Mouse (Mus musculus) midbrain, postnatal 0 days (tissue): ENCODE measurements around the gene Fam189a1. TPM values are rescaled to one million over a fixed set of nuclear protein-coding genes. Genes with fewer than 3 reads are reported as not detected.

Experiments
- ATAC-seq: fragments of 200-750 bp; cut with Nextera tagmentation; 2 replicates; pipeline ENCODE4 v1.8.0; 2017; ENCODE audit warnings: moderate number of reproducible peaks, mild to moderate bottlenecking, moderate TSS enrichment, moderate library complexity; ENCODE audit not compliant: low FRiP score
- DNase-seq: peaks from one replicate; pipeline ENCODE4 v3.0.0-alpha.2; 2015; ENCODE audit warnings: low spot score
- H3K27ac ChIP-seq: fragments of 300-500 bp; sonication (generic); 2 replicates; pipeline ENCODE4 v1.5.1; 2014; ENCODE audit warnings: low read depth, mild to moderate bottlenecking, low read length, mixed read lengths
- H3K27me3 ChIP-seq: fragments of 300-500 bp; sonication (generic); 2 replicates; pipeline ENCODE4 v1.6.1; 2014; ENCODE audit warnings: low read length, control low read depth, mixed read lengths; ENCODE audit not compliant: insufficient read depth
- H3K36me3 ChIP-seq: fragments of 300-500 bp; sonication (generic); 2 replicates; pipeline ENCODE4 v1.6.1; 2014; ENCODE audit warnings: low read length, control low read depth, mixed read lengths; ENCODE audit not compliant: insufficient read depth
- H3K4me1 ChIP-seq: fragments of 300-500 bp; sonication (generic); 2 replicates; pipeline ENCODE4 v1.6.1; 2014; ENCODE audit warnings: mild to moderate bottlenecking, control low read depth, antibody characterized with exemption, low read length, mixed read lengths; ENCODE audit not compliant: insufficient read depth
- H3K4me2 ChIP-seq: fragments of 300-500 bp; sonication (generic); 2 replicates; pipeline ENCODE4 v1.6.1; 2014; ENCODE audit warnings: low read depth, mild to moderate bottlenecking, low read length, mixed read lengths; ENCODE audit not compliant: poor library complexity, severe bottlenecking
- H3K4me3 ChIP-seq: fragments of 300-500 bp; sonication (generic); 2 replicates; pipeline ENCODE4 v1.5.1; 2014; ENCODE audit warnings: low read depth, mild to moderate bottlenecking, low read length, moderate library complexity
- H3K9ac ChIP-seq: fragments of 300-500 bp; sonication (generic); replicated peaks from 2 replicates; pipeline ENCODE4 v1.6.1; 2014; ENCODE audit warnings: mild to moderate bottlenecking, low read length, moderate library complexity, mixed read lengths; ENCODE audit not compliant: poor library complexity, severe bottlenecking
- H3K9me3 ChIP-seq: fragments of 300-500 bp; sonication (generic); 2 replicates; pipeline ENCODE4 v1.6.1; 2016; ENCODE audit warnings: low read length, control low read depth
- CTCF ChIP-seq: IDR thresholded peaks from 2 replicates; pipeline ENCODE4 v1.5.1; 2016; ENCODE audit warnings: antibody characterized with exemption, mild to moderate bottlenecking
- WGBS: fragments of 180-500 bp; shearing (Covaris S2); extraction: QIAGEN DNeasy Blood & Tissue Kit; methylation state at CpG from one replicate; pipeline ENCODE4 v1.1.7; 2014; 5-methylcytosine and 5-hydroxymethylcytosine counted together
- microRNA-seq: library from miRNA; unstranded; fragments of <30 nt; microRNA quantifications from one replicate; pipeline ENCODE4, GENCODE M21; 2016; ENCODE audit warnings: borderline number of aligned reads
- polyA plus RNA-seq: library from polyadenylated mRNA; unstranded; fragments of >200 nt; fragmentation: Nextera tagmentation; extraction: Ambion mirVana; gene quantifications from 2 replicates; pipeline ENCODE4 v1.2.1, GENCODE M21; 2015
- total RNA-seq: library from RNA; depleted of rRNA; stranded (reverse); fragments of >200 nt; gene quantifications from 2 replicates; pipeline ENCODE4 v1.2.3, GENCODE M21; 2014

Fam189a1 gene
- total and polyA plus RNA-seq, 2 experiments from 2014 or later: 12.8 to 19.7 TPM

DNA sequence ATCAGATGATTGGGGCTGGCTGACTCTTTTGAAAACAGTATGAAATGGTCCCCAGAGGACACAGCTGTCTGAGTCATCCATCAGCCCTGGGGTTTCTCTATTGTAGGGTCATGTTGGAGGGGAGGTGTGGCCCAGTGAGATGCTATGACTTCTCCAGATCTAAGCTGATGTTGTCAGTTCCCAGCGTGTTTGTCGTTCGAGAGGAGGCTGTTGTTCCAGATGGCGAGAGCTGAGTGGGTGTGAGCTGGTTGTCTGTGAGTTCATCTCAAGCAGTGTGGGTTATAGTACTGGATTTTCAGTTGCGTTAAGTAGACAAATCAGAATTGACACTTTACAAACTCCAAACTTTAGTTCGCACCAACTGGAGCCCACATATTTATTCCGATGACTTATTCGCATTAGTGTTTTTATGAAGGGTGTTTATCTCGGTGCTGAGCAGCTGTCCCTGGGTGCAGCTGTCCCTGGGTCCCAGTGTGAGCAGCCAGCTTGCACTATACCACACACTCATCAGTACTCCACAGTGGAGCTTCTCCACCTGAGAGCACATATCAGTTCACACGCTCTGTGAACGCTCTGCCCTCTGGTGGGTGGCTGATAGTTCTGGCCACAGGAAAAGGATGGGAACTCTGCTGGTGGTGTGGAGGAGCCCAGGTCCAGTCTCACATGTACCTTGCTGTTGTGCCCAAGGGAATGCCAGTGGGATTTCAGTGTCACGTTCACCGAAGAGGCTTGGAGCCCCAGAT lies 446.7 kb downstream of the Fam189a1 start:
- no peak overlapping the region for H3K4me3 ChIP-seq
- WGBS: 89% methylated on average over 13 of the region's 13 CpGs
- TF ChIP-seq CTCF: peak; percentile 69
- no peak overlapping the region for H3K4me2 ChIP-seq
- no peak overlapping the region for H3K27ac ChIP-seq
- no peak overlapping the region for H3K9ac ChIP-seq
- no peaks in the 10 kb centered on the region for H3K9me3 ChIP-seq
- 0 out of 2 replicates have a peak, but pooled peaks cover 4% of the 10 kb centered on the region for H3K4me1 ChIP-seq
- H3K27me3 ChIP-seq: no peaks in the 10 kb centered on the region
- ATAC-seq: no peak
- H3K36me3 ChIP-seq: no peaks in the 10 kb centered on the region
- DNase-seq: peak; percentile 55

DNA sequence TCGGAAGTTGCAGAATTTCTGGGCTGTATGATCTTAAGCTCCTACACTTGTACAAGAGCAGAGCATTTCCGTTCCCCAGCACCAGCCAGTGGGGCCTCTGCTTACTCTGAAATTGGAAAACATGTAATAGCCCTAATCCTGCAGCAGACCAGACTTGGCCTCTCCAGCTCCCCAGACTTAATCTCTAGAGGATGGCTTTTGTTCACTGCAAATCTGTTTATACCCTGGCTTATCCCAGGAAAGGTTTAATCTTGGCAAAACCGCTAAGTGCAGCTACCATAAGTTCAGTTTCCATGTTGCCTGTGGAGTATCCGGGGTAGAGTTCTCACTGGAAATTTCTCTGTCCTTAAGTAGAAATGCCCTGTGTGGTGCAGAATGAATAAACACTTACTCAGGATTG lies 448.2 kb downstream of the Fam189a1 start:
- H3K4me2 ChIP-seq: no peak overlapping the region
- no peaks in the 10 kb centered on the region for H3K9me3 ChIP-seq
- H3K4me3 ChIP-seq: no peak overlapping the region
- WGBS: 47% methylated on average over 4 of the region's 4 CpGs
- TF ChIP-seq CTCF: no peak
- ATAC-seq (no peak), DNase-seq (no peak)
- H3K36me3 ChIP-seq: no peaks in the 10 kb centered on the region
- H3K27me3 ChIP-seq: no peaks in the 10 kb centered on the region
- 0 out of 2 replicates have a peak, but pooled peaks cover 4% of the 10 kb centered on the region for H3K4me1 ChIP-seq
- no peak overlapping the region for H3K27ac ChIP-seq
- 0 out of 2 replicates have a peak overlapping the region, but pooled peaks have one; percentile 8 for H3K9ac ChIP-seq

Small RNA genes within 50 kb of the gene (microRNA-seq; reads per million reads assigned to microRNA genes)
- gene Gm25249: not detected
